Mouse (Mus musculus): ENCODE measurements around the gene Casq2. TPM values are rescaled to one million over a fixed set of nuclear protein-coding genes. Genes with fewer than 3 reads are reported as not detected.

Gene Casq2
- polyA plus RNA-seq, 1 experiment = 482 TPM

DNA sequence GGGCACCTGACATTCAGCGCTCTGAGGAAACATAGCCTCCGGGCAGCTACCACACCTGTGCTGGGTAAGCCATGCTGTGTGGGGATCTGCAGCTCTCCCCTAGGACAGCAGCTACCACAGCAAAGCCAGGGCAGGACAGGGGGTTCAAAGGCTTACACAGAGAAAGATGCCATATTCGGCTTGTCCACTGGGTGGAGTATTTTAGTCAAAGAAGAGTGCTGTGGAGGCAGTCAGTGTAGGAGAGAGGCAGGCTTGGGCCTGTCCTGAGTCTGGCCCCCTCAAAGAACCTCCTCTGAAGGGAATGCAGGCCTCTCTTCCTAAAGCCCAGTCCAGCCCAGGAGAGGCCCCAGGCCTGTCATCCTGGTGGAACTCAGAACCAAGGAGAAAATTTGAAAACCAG is 4.4 kb upstream of the Casq2 start:
- no peak overlapping the region for H3ac ChIP-seq (ENCODE audit: control insufficient read depth, insufficient read length)
- H3K36me3 ChIP-seq (ENCODE audit: control insufficient read depth, insufficient read depth) = no peaks in the 10 kb centered on the region
- no peak for TF ChIP-seq MYOG (IDR thresholded peaks at IDR 0.05; ENCODE audit: control insufficient read depth in 1 of 3, insufficient read depth in 1 of 3, insufficient read length in 2 of 3, low read depth in 2 of 3)
- peaks cover 1% of the 10 kb centered on the region for H3K79me2 ChIP-seq (ENCODE audit: control insufficient read depth, insufficient read depth)
- H3K4me2 ChIP-seq (ENCODE audit: low read depth) = peak overlapping the region; percentile 24
- no peaks in the 10 kb centered on the region for H3K27me3 ChIP-seq (ENCODE audit: control insufficient read depth, insufficient read depth, insufficient read length)
- H3K4me3 ChIP-seq = no peak overlapping the region

DNA sequence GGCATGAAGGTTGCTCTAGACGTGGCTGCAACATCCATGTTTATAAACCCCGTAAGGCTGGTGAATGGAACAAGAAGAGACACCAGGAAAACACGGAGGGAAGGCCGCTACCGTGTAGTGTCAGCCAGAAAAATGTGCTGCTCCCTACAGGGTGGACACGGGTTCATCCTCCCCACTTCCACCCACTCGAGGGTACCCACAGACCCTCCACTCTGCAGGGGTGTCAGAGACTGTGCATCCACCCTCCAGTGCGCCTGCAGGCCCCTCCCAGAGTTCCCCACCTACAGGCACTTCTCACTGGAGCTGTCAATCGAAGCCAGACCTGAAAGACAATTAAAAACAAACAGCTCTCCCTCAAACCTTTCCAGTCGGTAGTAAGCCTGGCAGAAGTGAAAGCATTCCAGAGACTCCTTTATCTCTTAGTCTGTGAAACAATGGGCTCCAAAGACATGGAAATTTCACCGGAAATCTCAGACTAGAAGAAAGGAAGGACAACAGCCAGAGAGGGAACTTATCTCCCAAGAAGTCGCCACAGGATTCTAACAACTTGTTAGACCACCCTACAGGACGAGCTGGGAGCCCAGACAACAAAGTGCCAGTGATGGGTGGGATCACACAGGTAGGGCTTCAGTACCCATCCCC is 2.5 kb upstream of the Casq2 start:
- H3K27me3 ChIP-seq (ENCODE audit: control insufficient read depth, insufficient read depth, insufficient read length) = no peaks in the 10 kb centered on the region
- no peak overlapping the region for H3ac ChIP-seq (ENCODE audit: control insufficient read depth, insufficient read length)
- H3K79me2 ChIP-seq (ENCODE audit: control insufficient read depth, insufficient read depth) = peaks cover 19% of the 10 kb centered on the region
- no peak for TF ChIP-seq TCF12 (IDR thresholded peaks at IDR 0.05; ENCODE audit: insufficient read depth, poor library complexity, severe bottlenecking)
- TF ChIP-seq MYOD1 (IDR thresholded peaks at IDR 0.05; ENCODE audit: control insufficient read depth in 1 of 3, insufficient read length in 2 of 3, low read depth in 2 of 3) = no peak
- no peak for TF ChIP-seq SRF (IDR thresholded peaks at IDR 0.05; ENCODE audit: control insufficient read depth, insufficient read length, low read depth)
- TF ChIP-seq TCF3 (IDR thresholded peaks at IDR 0.05; ENCODE audit: insufficient read length, low read depth) = no peak
- no peak for TF ChIP-seq POLR2AphosphoS2 (IDR thresholded peaks at IDR 0.05; ENCODE audit: insufficient read length, low read depth)
- no peak for TF ChIP-seq CEBPB (IDR thresholded peaks at IDR 0.05; ENCODE audit: insufficient read depth, poor library complexity, severe bottlenecking)
- TF ChIP-seq MAX (IDR thresholded peaks at IDR 0.05; ENCODE audit: low read depth) = no peak
- no peak for TF ChIP-seq E2F4 (IDR thresholded peaks at IDR 0.05; ENCODE audit: insufficient read depth)
- no peak for TF ChIP-seq REST (IDR thresholded peaks at IDR 0.05; ENCODE audit: insufficient read depth, insufficient read length)
- no peak for TF ChIP-seq MYOG (IDR thresholded peaks at IDR 0.05; ENCODE audit: control insufficient read depth in 1 of 3, insufficient read depth in 1 of 3, insufficient read length in 2 of 3, low read depth in 2 of 3)
- TF ChIP-seq POLR2A (IDR thresholded peaks at IDR 0.05; ENCODE audit: insufficient read length, low read depth) = no peak
- no peak for TF ChIP-seq USF1 (IDR thresholded peaks at IDR 0.05; ENCODE audit: low read depth)
- H3K4me3 ChIP-seq = no peak overlapping the region
- no peak overlapping the region for H3K4me2 ChIP-seq (ENCODE audit: low read depth)
- H3K36me3 ChIP-seq (ENCODE audit: control insufficient read depth, insufficient read depth) = no peaks in the 10 kb centered on the region

DNA sequence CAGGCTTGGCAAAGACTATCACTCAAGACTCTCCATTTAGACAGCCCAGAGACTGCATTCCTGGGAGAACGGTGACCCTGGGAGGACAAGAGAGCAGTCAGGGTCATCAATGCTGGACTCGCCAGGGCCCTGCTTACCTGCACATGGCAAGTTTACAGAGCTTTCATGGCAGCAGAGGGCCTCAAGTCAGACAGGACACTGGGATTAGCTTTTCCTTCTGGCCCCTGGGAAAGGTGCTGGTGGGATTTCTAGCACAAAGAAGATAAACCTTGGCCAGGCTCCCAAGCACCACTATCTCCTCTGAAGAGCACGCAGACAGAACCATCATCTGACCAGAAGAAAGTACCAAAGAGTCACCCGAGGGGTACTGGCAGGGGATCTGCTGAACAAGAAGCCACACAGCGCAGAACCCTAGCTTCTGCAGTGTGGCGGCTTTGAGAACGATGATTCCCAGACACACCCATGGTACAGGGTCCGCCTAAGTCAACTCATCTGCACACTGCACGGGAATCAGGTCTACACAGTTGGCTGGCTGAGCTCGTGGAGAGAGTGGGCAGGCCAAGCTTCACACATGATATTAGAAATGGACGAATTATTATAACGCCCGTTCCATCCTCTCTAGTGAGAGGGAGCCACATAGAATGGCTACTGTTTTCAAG is 1.3 kb upstream of the Casq2 start:
- no peak overlapping the region for H3ac ChIP-seq (ENCODE audit: control insufficient read depth, insufficient read length)
- H3K79me2 ChIP-seq (ENCODE audit: control insufficient read depth, insufficient read depth) = peaks cover 20% of the 10 kb centered on the region
- no peak overlapping the region for H3K4me2 ChIP-seq (ENCODE audit: low read depth)
- no peak overlapping the region for H3K4me3 ChIP-seq
- H3K27me3 ChIP-seq (ENCODE audit: control insufficient read depth, insufficient read depth, insufficient read length) = no peaks in the 10 kb centered on the region
- no peaks in the 10 kb centered on the region for H3K36me3 ChIP-seq (ENCODE audit: control insufficient read depth, insufficient read depth)
- TF ChIP-seq MYOD1 (IDR thresholded peaks at IDR 0.05; ENCODE audit: control insufficient read depth in 1 of 3, insufficient read length in 2 of 3, low read depth in 2 of 3) (no peak), MYOG (IDR thresholded peaks at IDR 0.05; ENCODE audit: control insufficient read depth in 1 of 3, insufficient read depth in 1 of 3, insufficient read length in 2 of 3, low read depth in 2 of 3) (no peak), POLR2A (IDR thresholded peaks at IDR 0.05; ENCODE audit: insufficient read length, low read depth) (no peak), USF1 (IDR thresholded peaks at IDR 0.05; ENCODE audit: low read depth) (no peak), E2F4 (IDR thresholded peaks at IDR 0.05; ENCODE audit: insufficient read depth) (no peak), POLR2AphosphoS2 (IDR thresholded peaks at IDR 0.05; ENCODE audit: insufficient read length, low read depth) (no peak), MAX (IDR thresholded peaks at IDR 0.05; ENCODE audit: low read depth) (no peak), TCF3 (IDR thresholded peaks at IDR 0.05; ENCODE audit: insufficient read length, low read depth) (no peak), SRF (IDR thresholded peaks at IDR 0.05; ENCODE audit: control insufficient read depth, insufficient read length, low read depth) (no peak), TCF12 (IDR thresholded peaks at IDR 0.05; ENCODE audit: insufficient read depth, poor library complexity, severe bottlenecking) (no peak), REST (IDR thresholded peaks at IDR 0.05; ENCODE audit: insufficient read depth, insufficient read length) (no peak), CEBPB (IDR thresholded peaks at IDR 0.05; ENCODE audit: insufficient read depth, poor library complexity, severe bottlenecking) (no peak)

DNA sequence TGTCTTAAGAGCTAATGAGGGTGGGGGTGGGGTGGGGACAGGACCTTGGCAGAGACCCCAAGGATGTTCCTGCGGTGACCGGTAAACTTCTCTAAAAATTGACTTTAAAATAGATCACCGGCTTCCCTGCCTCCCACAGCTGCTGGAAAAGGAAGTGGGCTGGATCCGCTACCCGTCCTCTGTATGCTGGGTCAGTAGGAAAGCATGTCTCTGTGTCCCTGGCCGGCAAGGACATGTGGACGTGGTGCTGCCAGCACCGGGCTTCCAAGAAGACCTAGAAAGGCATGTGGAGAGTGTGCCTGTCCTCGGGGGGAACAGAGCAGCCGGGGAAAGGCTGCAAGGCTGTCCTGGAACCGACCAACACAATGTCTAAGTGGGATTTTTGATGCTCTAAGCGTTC is 496 bp upstream of the Casq2 start:
- Histone ChIP-seq H3K27me3 (ENCODE audit: control insufficient read depth, insufficient read depth, insufficient read length) (no peaks in the 10 kb centered on the region), H3K36me3 (ENCODE audit: control insufficient read depth, insufficient read depth) (no peaks in the 10 kb centered on the region), H3K79me2 (ENCODE audit: control insufficient read depth, insufficient read depth) (peaks cover 23% of the 10 kb centered on the region), H3K4me2 (ENCODE audit: low read depth) (peak overlapping the region; percentile 48), H3K4me3 (peak overlapping the region; percentile 27), H3ac (ENCODE audit: control insufficient read depth, insufficient read length) (no peak overlapping the region)
- TF ChIP-seq MYOG (IDR thresholded peaks at IDR 0.05; ENCODE audit: control insufficient read depth in 1 of 3, insufficient read depth in 1 of 3, insufficient read length in 2 of 3, low read depth in 2 of 3) (peak in 1 of 3 experiments; percentile 22), POLR2AphosphoS2 (IDR thresholded peaks at IDR 0.05; ENCODE audit: insufficient read length, low read depth) (no peak)

DNA sequence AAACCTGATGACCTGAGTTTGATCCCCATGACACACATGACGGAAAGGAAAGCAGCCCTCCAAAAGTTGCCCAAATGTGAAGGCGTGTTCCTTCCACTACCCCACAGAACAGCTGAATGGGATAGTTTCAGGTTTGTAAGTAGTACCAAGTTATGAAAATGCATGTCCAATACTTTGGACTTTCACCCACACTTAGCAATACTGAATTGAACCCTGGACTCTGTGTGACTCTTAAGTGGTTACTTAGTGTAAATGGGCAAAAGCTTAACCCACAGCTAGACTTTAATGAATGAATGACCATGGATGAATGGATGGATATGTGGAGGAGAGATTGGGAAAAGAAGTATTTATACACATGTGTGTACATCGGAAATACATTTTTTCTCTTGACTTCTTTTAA is 8.6 kb downstream of the Casq2 start:
- H3K36me3 ChIP-seq (ENCODE audit: control insufficient read depth, insufficient read depth) = no peaks in the 10 kb centered on the region
- H3K79me2 ChIP-seq (ENCODE audit: control insufficient read depth, insufficient read depth) = peaks cover 17% of the 10 kb centered on the region
- no peak overlapping the region for H3ac ChIP-seq (ENCODE audit: control insufficient read depth, insufficient read length)
- H3K4me2 ChIP-seq (ENCODE audit: low read depth) = peak overlapping the region; percentile 41
- no peak overlapping the region for H3K4me3 ChIP-seq
- TF ChIP-seq USF1 (IDR thresholded peaks at IDR 0.05; ENCODE audit: low read depth) = no peak
- TF ChIP-seq POLR2A (IDR thresholded peaks at IDR 0.05; ENCODE audit: insufficient read length, low read depth) = no peak
- no peak for TF ChIP-seq POLR2AphosphoS2 (IDR thresholded peaks at IDR 0.05; ENCODE audit: insufficient read length, low read depth)
- TF ChIP-seq REST (IDR thresholded peaks at IDR 0.05; ENCODE audit: insufficient read depth, insufficient read length) = no peak
- no peak for TF ChIP-seq MAX (IDR thresholded peaks at IDR 0.05; ENCODE audit: low read depth)
- no peak for TF ChIP-seq TCF12 (IDR thresholded peaks at IDR 0.05; ENCODE audit: insufficient read depth, poor library complexity, severe bottlenecking)
- no peak for TF ChIP-seq MYOD1 (IDR thresholded peaks at IDR 0.05; ENCODE audit: control insufficient read depth in 1 of 3, insufficient read length in 2 of 3, low read depth in 2 of 3)
- TF ChIP-seq SRF (IDR thresholded peaks at IDR 0.05; ENCODE audit: control insufficient read depth, insufficient read length, low read depth) = no peak
- TF ChIP-seq CEBPB (IDR thresholded peaks at IDR 0.05; ENCODE audit: insufficient read depth, poor library complexity, severe bottlenecking) = no peak
- no peaks in the 10 kb centered on the region for H3K27me3 ChIP-seq (ENCODE audit: control insufficient read depth, insufficient read depth, insufficient read length)

All from myocyte (in vitro differentiated cells).